ENCODE assay signal across 26 mouse cellular contexts in the genomic region with DNA sequence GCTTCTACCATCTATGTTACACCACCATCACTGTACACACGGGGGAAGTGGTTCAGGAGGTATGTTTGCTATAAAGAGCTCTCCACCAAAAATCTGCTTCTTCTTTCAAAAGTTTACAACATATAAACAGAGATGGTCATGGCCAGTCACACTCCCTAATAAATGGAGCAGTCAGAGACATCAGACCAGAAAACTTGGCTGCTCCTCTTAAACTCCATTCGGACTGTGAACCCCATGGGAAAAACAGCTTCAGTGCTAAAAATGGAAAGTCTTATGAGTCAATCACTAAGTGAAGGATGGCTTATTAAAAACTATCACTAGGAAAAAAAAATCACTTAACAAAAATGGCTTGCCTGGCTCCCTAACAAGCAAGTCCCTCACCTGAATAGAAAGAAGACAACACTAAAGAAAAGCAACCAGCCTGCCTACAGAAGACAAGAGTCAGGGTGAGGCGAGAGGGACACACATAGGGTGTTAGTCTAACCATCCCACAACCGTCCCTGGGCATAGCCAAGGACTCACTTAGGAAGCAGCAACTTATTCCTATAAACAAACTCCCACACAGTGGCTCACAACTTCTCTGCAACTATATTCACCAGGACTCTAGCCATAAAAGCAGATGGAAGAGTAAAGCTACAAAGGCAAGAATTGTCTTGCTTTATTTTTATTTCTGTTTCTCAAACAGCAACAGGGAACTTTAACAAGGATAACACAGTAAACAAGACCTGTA. TPM values are rescaled to one million over a fixed set of nuclear protein-coding genes. Genes with fewer than 3 reads are reported as not detected.
"Had no signal": no experiment of that assay in that cellular context is flagged by ENCODE, and none has a peak within 500 bp of the region (broad histone marks: within the 10 kb centered on the region; RNA-seq: fewer than 3 reads in every experiment).

No protein-coding gene starts in this region.

- H3K27ac ChIP-seq: kidney, postnatal 0 days; limb, embryonic 12.5 days; limb, embryonic 15.5 days; liver, embryonic 14.5 days; macrophage; midbrain, embryonic 12.5 days; neural tube, embryonic 13.5 days; stomach, postnatal 0 days had no signal

- ATAC-seq: liver, postnatal 0 days; lung, postnatal 0 days; midbrain, embryonic 16.5 days had no signal

- DNase-seq: kidney, adult 8-10 months; kidney, postnatal 36 days; layer of hippocampus, postnatal 36 days; left cerebral cortex, postnatal 4 days; liver, postnatal 0 days; lung, embryonic 14.5 days; retina, postnatal 1 day; right cerebral cortex, postnatal 14 days; right cerebral cortex, postnatal 4 days; thymus, postnatal 14 days; thymus, postnatal 4 days had no signal

- H3K4me1 ChIP-seq: limb, embryonic 15.5 days; midbrain, embryonic 12.5 days; neural tube, embryonic 13.5 days had no signal

- H3K4me3 ChIP-seq: limb, embryonic 12.5 days; limb, embryonic 15.5 days; midbrain, embryonic 12.5 days; myocyte; neural tube, embryonic 13.5 days had no signal

RNA-seq across cellular contexts. Expression of a gene that starts 54.9 kb away (rescaled TPM):
- total RNA-seq: layer of hippocampus, adult 8-10 months; layer of hippocampus, postnatal 10 days; layer of hippocampus, postnatal 36 days; left cerebral cortex, postnatal 14 days; left cerebral cortex, postnatal 4 days had no signal
- polyA plus RNA-seq: limb, embryonic 15.5 days; liver, embryonic 11.5 days; liver, embryonic 14.5 days; lung, embryonic 14.5 days; midbrain, embryonic 12.5 days; midbrain, embryonic 16.5 days; myocyte; neural tube, embryonic 13.5 days; stomach, postnatal 0 days had no signal
